Mouse (Mus musculus) liver, embryonic 14.5 days (tissue): ENCODE results near the gene Acnat2. TPM values are rescaled to one million over a fixed set of nuclear protein-coding genes. Genes with fewer than 3 reads are reported as not detected.
"Not testable (repeated sequence)": the region's sequence is repeated elsewhere in the genome, so short reads cannot be mapped to it uniquely, and the experiment has no call there.

ENCODE experiments used
- ATAC-seq: fragments of 200-750 bp; cut with Nextera tagmentation; 2 replicates; pipeline ENCODE4 v1.8.0; 2017; ENCODE audit warnings: moderate number of reproducible peaks, mild to moderate bottlenecking, moderate library complexity; ENCODE audit not compliant: insufficient read depth
- DNase-seq, 3 experiments: peaks; one replicate each; pipeline ENCODE4 v3.0.0-alpha.2; 2012 to 2013; ENCODE audit warnings: low read depth in 3 of 3, low spot score in 3 of 3
- H3K27ac ChIP-seq: fragments of 300-500 bp; sonication (generic); 2 replicates; pipeline ENCODE4 v1.5.1; 2014; ENCODE audit warnings: moderate library complexity, mild to moderate bottlenecking, control low read depth, inconsistent platforms
- H3K27me3 ChIP-seq: fragments of 300-500 bp; sonication (generic); 2 replicates; pipeline ENCODE4 v1.6.1; 2014; ENCODE audit warnings: mild to moderate bottlenecking, low read length, moderate library complexity; ENCODE audit not compliant: control insufficient read depth, insufficient read depth
- H3K36me3 ChIP-seq: fragments of 300-500 bp; sonication (generic); replicated peaks from 2 replicates; pipeline ENCODE4 v1.6.1; 2014; ENCODE audit warnings: low read depth; ENCODE audit not compliant: control insufficient read depth, insufficient read depth
- H3K4me1 ChIP-seq, 2 experiments: fragments of 200-500 bp in 1 of 2; fragments of 300-500 bp in 1 of 2; sonication (generic) in 1 of 2; replicated peaks; 2 replicates each; pipeline ENCODE4 v1.6.1; 2012 to 2014; ENCODE audit warnings: antibody characterized with exemption in 1 of 2, inconsistent platforms in 1 of 2, low read length in 1 of 2; ENCODE audit not compliant: control insufficient read depth in 2 of 2, insufficient read depth in 2 of 2
- H3K4me2 ChIP-seq: fragments of 300-500 bp; sonication (generic); 2 replicates; pipeline ENCODE4 v1.6.1; 2014; ENCODE audit warnings: low read depth, mild to moderate bottlenecking, control low read depth, moderate library complexity
- H3K4me3 ChIP-seq, 2 experiments: fragments of 200-500 bp in 1 of 2; fragments of 300-500 bp in 1 of 2; sonication (generic) in 1 of 2; 2 replicates each; pipeline ENCODE4 v1.5.1; 2012 to 2014; ENCODE audit warnings: low read depth in 2 of 2, low read length in 2 of 2, mild to moderate bottlenecking in 2 of 2, control low read depth in 1 of 2, inconsistent platforms in 1 of 2, moderate library complexity in 1 of 2; ENCODE audit not compliant: insufficient read depth in 1 of 2
- H3K9ac ChIP-seq: fragments of 300-500 bp; sonication (generic); replicated peaks from 2 replicates; pipeline ENCODE4 v1.6.1; 2014; ENCODE audit warnings: mild to moderate bottlenecking, control low read depth, moderate library complexity
- H3K9me3 ChIP-seq: fragments of 300-500 bp; sonication (generic); 2 replicates; pipeline ENCODE4 v1.6.1; 2016; ENCODE audit warnings: low read length, mixed read lengths; ENCODE audit not compliant: control insufficient read depth
- CTCF ChIP-seq: IDR thresholded peaks from 2 replicates; pipeline ENCODE4 v1.5.1; 2016; ENCODE audit warnings: antibody characterized with exemption, low read depth, control low read depth
- EP300 ChIP-seq: IDR thresholded peaks from 2 replicates; pipeline ENCODE4 v1.6.1; 2016; ENCODE audit warnings: antibody characterized with exemption, low read depth
- WGBS: fragments of 180-500 bp; shearing (Covaris S2); extraction: QIAGEN DNeasy Blood & Tissue Kit; methylation state at CpG from one replicate; pipeline ENCODE4 v1.1.7; 2014; ENCODE audit not compliant: insufficient replicate concordance; 5-methylcytosine and 5-hydroxymethylcytosine counted together
- polyA plus RNA-seq, 2 experiments: library from polyadenylated mRNA; depleted of rRNA in 1 of 2; stranded (reverse) in 1 of 2; unstranded in 1 of 2; fragments of >200 nt; fragmentation: Nextera tagmentation in 1 of 2; extraction: Ambion mirVana in 1 of 2; gene quantifications; 2 replicates each; pipeline versions ENCODE4 v1.2.1 to v1.2.3; 2012 to 2014

Acnat2 gene
- polyA plus RNA-seq (2012; rRNA removed) (0.14 and 0.20 TPM in 2 replicates), polyA plus RNA-seq (2014; fragmentation: Nextera tagmentation; extraction: Ambion mirVana) (0.20 and 0.71 TPM in 2 replicates)

GRCm38 (mm10) chr4:49407957-49408356 is at the start of gene Acnat2:
Gene Acnat2 (minus strand): TSS chr4:49408151.
- not testable (repeated sequence) for H3K4me1 ChIP-seq, ATAC-seq, H3K36me3 ChIP-seq, H3K4me2 ChIP-seq, H3K9ac ChIP-seq, H3K27ac ChIP-seq, H3K9me3 ChIP-seq, H3K27me3 ChIP-seq, DNase-seq, H3K4me3 ChIP-seq
- WGBS: 50% methylated on average over 5 of the region's 5 CpGs

GRCm38 (mm10) chr4:49456171-49456570 is 48.2 kb upstream of the Acnat2 start:
- peaks cover 12 to 18% of the 10 kb centered on the region in 2 experiments for H3K4me1 ChIP-seq
- H3K9me3 ChIP-seq: no peaks in the 10 kb centered on the region
- WGBS: 66% methylated on average over 2 of the region's 2 CpGs
- TF ChIP-seq EP300: no peak
- TF ChIP-seq CTCF: no peak
- no peak for DNase-seq
- no peaks in the 10 kb centered on the region for H3K27me3 ChIP-seq
- no peak overlapping the region for H3K4me2 ChIP-seq
- no peak for ATAC-seq
- H3K9ac ChIP-seq: no peak overlapping the region
- H3K4me3 ChIP-seq: no peak overlapping the region
- H3K27ac ChIP-seq: no peak overlapping the region
- H3K36me3 ChIP-seq: no peaks in the 10 kb centered on the region

- peak overlapping the region; percentile 29 for H3K4me2 ChIP-seq
- no peak overlapping the region; the same call in 1 of the 2 replicates for H3K9ac ChIP-seq
- H3K4me1 ChIP-seq: peaks cover 12 to 22% of the 10 kb centered on the region in 2 experiments
- H3K36me3 ChIP-seq: no peaks in the 10 kb centered on the region
- no peak for DNase-seq
- no peak overlapping the region for H3K4me3 ChIP-seq
- peak; percentile 62 for ATAC-seq
- 51% methylated on average over 1 of the region's 1 CpGs for WGBS
- H3K9me3 ChIP-seq: no peaks in the 10 kb centered on the region
- no peaks in the 10 kb centered on the region for H3K27me3 ChIP-seq
- no peak for TF ChIP-seq CTCF
- TF ChIP-seq EP300: no peak
- H3K27ac ChIP-seq: peak overlapping the region; percentile 55
These were observed 44.0 kb upstream of the Acnat2 start for GRCm38 (mm10) chr4:49451848-49452551.

- not testable (repeated sequence) for H3K36me3 ChIP-seq, H3K4me3 ChIP-seq, H3K9me3 ChIP-seq, H3K27me3 ChIP-seq, DNase-seq, H3K9ac ChIP-seq
- WGBS: 67% methylated on average over 1 of the region's 1 CpGs
- TF ChIP-seq EP300: peak; percentile 51
- ATAC-seq: peak; percentile 83
- H3K27ac ChIP-seq: peak overlapping the region; percentile 55
- H3K4me2 ChIP-seq: peak overlapping the region; percentile 29
- H3K4me1 ChIP-seq: peaks cover 12 to 22% of the 10 kb centered on the region in 2 experiments
These were observed 43.3 kb upstream of the Acnat2 start for GRCm38 (mm10) chr4:49451133-49451847.

- WGBS: 72% methylated on average over 3 of the region's 3 CpGs
- H3K4me1 ChIP-seq, H3K4me3 ChIP-seq, H3K9me3 ChIP-seq, H3K27ac ChIP-seq, H3K4me2 ChIP-seq, H3K36me3 ChIP-seq, ATAC-seq, DNase-seq, H3K27me3 ChIP-seq, H3K9ac ChIP-seq: not testable (repeated sequence)
These were observed 29.0 kb upstream of the Acnat2 start for GRCm38 (mm10) chr4:49436968-49437367.

GRCm38 (mm10) chr4:49410151-49410550 is 2.2 kb upstream of the Acnat2 start:
- ATAC-seq, H3K4me1 ChIP-seq, H3K9ac ChIP-seq, H3K27ac ChIP-seq, H3K4me3 ChIP-seq, H3K27me3 ChIP-seq, H3K9me3 ChIP-seq, H3K4me2 ChIP-seq, DNase-seq, H3K36me3 ChIP-seq: not testable (repeated sequence)
- 49% methylated on average over 2 of the region's 2 CpGs for WGBS
